Mouse (Mus musculus) CH12.LX (cell line): ENCODE results near the gene Kcnd3.

Experiments
- CTCF ChIP-seq, 2 experiments: IDR thresholded peaks in 1 of 2; conservative IDR thresholded peaks in 1 of 2; 2 replicates each; pipeline ENCODE4 v1.5.1; 2011 to 2012; ENCODE audit warnings: low read depth in 2 of 2, low read length in 2 of 2, improper control_type of control experiment in 1 of 2, inconsistent platforms in 1 of 2, mild to moderate bottlenecking in 1 of 2, moderate library complexity in 1 of 2
- E2F4 ChIP-seq: IDR thresholded peaks from 2 replicates; pipeline ENCODE4 v1.6.1; 2011; ENCODE audit warnings: low read depth, low read length, improper control_type of control experiment; ENCODE audit not compliant: insufficient replicate concordance
- EP300 ChIP-seq: IDR thresholded peaks from 2 replicates; pipeline ENCODE4 v1.6.1; 2011; ENCODE audit warnings: low read length, improper control_type of control experiment
- HCFC1 ChIP-seq: IDR thresholded peaks from 2 replicates; pipeline ENCODE4 v1.6.1; 2012; ENCODE audit warnings: low read depth, mild to moderate bottlenecking, inconsistent platforms, low read length, improper control_type of control experiment
- MAX ChIP-seq: IDR thresholded peaks from 2 replicates; pipeline ENCODE4 v1.6.1; 2011; ENCODE audit warnings: low read length, improper control_type of control experiment
- MEF2A ChIP-seq: IDR thresholded peaks from 2 replicates; pipeline ENCODE4 v1.6.1; 2014; ENCODE audit warnings: low read depth, mild to moderate bottlenecking, inconsistent platforms, low read length, improper control_type of control experiment, borderline replicate concordance
- POLR2A ChIP-seq: IDR thresholded peaks from 2 replicates; pipeline ENCODE4 v1.6.1; 2011; ENCODE audit warnings: low read depth, mild to moderate bottlenecking, improper control_type of control experiment, low read length
- POLR2AphosphoS2 ChIP-seq: IDR thresholded peaks from 2 replicates; pipeline ENCODE4 v1.6.1; 2011; ENCODE audit warnings: low read depth, low read length, improper control_type of control experiment
- RCOR1 ChIP-seq: conservative IDR thresholded peaks from 2 replicates; pipeline ENCODE4 v1.6.1; 2012; ENCODE audit warnings: low read depth, mild to moderate bottlenecking, inconsistent platforms, low read length, improper control_type of control experiment
- TBP ChIP-seq: conservative IDR thresholded peaks from 2 replicates; pipeline ENCODE4 v1.6.1; 2011; ENCODE audit warnings: low read depth, low read length, improper control_type of control experiment
- USF1 ChIP-seq: IDR thresholded peaks from 2 replicates; pipeline ENCODE4 v1.6.1; 2014; ENCODE audit warnings: low read depth, mild to moderate bottlenecking, inconsistent platforms, low read length, improper control_type of control experiment
- ZMIZ1 ChIP-seq: IDR thresholded peaks from 2 replicates; pipeline ENCODE4 v1.6.1; 2012; ENCODE audit warnings: low read depth, mild to moderate bottlenecking, inconsistent platforms, low read length, improper control_type of control experiment
- ZNF384 ChIP-seq: IDR thresholded peaks from 2 replicates; pipeline ENCODE4 v1.6.1; 2012; ENCODE audit warnings: low read depth, low read length, improper control_type of control experiment, inconsistent platforms

GRCm38 (mm10) chr3:105602966-105603365 lies 150.8 kb downstream of the Kcnd3 start:
- TF ChIP-seq MEF2A (no peak), HCFC1 (no peak), CTCF (conservative IDR thresholded peaks at IDR 0.05 in 1 of 2, IDR thresholded peaks at IDR 0.05 in 1 of 2; ENCODE audit: low read depth in 2 of 2, low read length in 2 of 2) (no peak), USF1 (no peak), EP300 (no peak), ZNF384 (no peak), RCOR1 (no peak), POLR2A (no peak), E2F4 (no peak), ZMIZ1 (no peak), MAX (no peak), POLR2AphosphoS2 (no peak), TBP (no peak)
